Mouse (Mus musculus): ENCODE data around the gene Fam102a.

Gene Fam102a

DNA sequence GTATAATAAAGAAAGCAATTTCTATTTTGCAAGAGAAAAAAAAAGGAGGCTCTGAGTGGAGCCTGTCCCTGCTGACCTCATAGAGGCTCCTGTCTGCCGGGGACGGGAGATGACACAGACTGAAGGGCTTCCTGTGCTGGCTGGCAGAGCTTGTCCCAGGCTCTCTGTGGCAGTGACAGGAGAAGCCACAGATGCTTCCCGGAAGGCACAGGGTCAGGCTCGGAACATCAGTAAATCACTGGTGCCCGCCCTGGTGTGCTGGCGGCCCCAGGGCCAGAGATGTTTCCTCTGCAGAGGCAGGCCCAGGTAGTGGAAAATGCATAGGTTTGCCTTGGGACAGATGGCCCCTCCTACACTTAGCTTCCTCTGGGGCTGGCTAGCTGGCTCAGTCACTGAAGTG, 20.8 kb upstream of the Fam102a start:
- DNase-seq (ENCODE audit: low spot score), result no peak

GRCm38 (mm10) chr2:32517233-32517867, 17.8 kb upstream of the Fam102a start:
- DNase-seq (ENCODE audit: low spot score), result no peak

DNA sequence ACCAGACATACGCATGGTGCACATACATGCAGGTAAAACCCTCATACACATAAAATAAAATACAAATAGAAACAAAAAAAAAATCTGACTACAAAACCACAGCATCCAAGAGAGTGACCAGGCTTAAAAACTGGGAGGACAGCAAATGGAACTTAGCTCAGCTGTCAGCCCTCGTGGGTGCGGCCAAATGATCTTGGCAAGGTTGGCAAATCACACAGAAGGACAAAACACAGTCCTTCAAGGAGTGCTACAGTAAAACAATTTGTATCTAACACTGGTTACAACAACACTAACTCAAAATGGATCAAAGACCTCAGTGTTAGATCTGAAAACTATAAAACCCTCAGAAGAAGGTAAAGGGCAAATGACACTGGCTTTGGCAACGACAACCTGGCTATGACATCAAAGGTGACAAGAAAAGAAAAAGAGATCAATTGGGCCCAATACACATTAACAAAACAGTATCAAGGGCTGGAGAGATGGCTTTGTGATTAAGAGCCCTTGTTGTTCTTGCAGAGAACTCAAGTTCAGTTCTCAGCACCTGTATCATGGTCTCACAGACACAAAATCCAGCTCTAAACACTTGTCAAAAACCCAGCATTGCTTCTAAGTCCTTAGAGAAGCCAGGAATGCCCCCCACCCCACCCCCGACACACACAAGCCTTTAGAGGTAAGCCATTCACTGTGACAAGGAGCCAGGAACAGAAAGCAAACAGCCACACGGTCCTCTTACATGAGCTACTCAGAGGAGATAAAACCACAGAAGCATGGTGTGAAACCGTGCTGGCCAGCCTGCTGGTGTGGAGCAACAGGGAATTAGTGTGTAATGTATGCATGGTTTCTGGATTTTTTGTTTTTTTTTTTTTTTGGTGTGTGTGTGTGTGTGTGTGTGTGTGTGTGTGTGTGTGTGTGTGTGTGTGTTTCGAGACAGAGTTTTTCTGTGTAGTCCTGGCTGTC, 14.8 kb upstream of the Fam102a start:
- no peak for DNase-seq (ENCODE audit: low spot score)

DNA sequence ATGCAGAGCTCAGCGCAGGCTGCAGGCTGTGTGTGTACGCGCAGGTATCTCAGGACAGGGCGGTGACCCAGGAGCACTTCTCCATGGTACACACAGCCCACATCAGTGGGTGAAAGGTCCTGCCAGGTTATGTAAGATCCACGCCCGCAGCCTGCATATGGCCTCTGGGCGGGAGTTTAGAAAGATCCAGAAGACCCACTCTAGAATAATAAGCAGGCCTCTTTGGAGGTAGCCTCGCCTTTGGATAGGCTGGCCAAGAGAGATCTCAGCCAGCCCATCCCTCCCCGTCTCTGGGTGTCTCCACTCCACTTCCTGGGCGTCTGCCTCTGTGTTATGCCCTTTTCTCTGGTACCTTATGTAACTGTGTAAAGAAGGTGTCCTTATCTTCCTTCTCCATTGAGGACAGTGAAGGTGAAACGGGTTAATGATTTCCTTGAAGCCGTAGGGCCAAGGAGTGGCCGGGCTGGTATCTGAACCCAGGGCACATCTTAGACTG, 10.5 kb upstream of the Fam102a start:
- DNase-seq (ENCODE audit: low spot score), result no peak

DNA sequence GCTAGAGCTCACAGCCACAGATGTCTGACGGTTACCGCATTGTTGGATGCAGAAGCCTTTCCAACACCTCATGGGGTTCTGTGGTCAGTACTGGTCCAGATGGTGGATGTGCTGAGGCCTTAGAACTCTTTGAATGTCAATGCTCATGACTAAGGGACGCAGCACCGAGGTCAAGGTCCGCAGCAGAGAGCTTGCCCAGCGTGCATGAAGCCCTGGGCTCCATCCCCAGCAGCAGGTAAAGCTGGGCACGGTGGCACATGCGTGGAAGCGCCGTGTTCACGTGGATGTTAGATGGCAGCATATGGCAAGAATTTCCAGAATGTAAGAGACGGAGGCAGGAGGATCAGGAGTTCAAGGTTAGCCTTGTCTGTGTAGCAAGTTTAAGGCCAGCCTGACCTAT, 9.3 kb upstream of the Fam102a start:
- DNase-seq (ENCODE audit: low spot score), result no peak

DNA sequence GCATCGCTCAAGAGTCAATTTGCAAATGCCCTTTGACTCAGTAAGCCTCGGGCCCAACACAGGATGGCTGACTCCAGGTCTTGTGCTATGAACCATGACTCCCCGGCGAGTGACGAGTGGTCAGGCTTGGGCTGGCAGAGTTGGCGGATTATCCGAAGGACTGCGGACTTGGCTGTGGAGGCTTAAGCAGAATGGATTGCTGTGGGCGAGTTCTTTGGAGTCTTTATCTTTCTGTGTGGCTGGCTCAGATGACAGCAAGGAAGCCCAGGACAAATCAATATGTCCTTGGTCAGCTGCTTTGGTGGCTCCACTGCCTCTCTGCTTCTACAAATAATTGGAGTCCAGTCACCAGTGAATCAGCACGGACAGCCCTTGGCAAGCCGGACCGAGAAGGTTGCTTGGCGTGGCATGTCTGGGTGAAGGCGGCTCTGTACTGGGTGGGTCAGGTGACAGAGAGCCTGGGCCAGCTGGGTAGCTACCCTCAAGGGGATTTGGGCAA, 7.6 kb upstream of the Fam102a start:
- DNase-seq (ENCODE audit: low spot score), result no peak

DNA sequence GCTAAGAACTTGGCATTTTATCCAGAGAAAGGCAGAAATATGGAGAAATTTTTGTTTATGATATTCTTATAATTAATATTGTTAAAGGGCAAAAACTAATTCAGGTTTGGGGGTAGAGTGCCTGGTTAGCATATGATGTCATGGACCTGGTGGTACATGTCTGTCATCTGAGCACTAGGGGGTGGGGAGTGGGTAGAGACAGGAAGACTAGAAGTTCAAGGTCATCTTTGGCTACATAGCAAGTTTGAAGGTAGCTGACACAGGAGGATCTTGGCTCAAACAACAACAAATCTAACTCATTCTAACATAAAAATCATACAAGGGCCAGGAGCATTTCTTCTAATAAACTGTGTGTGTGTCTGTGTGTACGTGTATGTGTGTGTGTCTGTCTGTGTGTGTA, 6.8 kb upstream of the Fam102a start:
- no peak for DNase-seq (ENCODE audit: low spot score)

DNA sequence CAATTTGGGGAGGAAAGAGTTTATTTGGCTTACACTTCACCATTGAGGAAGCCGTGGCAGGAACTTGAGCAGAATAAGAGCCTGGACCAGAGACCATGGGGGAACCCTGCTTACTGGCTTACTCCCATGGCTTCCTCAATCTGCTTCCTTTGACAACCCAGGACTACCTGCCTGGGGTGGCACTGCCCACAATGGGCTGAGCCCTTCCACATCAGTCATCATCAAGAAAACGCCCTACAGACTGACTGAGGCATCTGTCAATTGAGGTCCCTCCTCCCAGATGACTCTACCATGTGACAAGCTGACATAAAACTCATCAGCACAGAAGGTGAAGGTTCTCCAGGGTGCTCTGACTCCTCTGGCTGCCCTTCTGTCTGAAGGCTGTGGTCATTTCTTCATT, 4.7 kb upstream of the Fam102a start:
- no peak for DNase-seq (ENCODE audit: low spot score)

GRCm38 (mm10) chr2:32533163-32533562, 2.0 kb upstream of the Fam102a start:
- DNase-seq (ENCODE audit: low spot score), result no peak

- peak; percentile 24 for DNase-seq (ENCODE audit: low spot score)
Observed at GRCm38 (mm10) chr2:32534061-32534732, 935 bp upstream of the Fam102a start.

GRCm38 (mm10) chr2:32535501-32535991, 414 bp downstream of the Fam102a start:
- DNase-seq (ENCODE audit: low spot score), result peak; percentile 68

DNA sequence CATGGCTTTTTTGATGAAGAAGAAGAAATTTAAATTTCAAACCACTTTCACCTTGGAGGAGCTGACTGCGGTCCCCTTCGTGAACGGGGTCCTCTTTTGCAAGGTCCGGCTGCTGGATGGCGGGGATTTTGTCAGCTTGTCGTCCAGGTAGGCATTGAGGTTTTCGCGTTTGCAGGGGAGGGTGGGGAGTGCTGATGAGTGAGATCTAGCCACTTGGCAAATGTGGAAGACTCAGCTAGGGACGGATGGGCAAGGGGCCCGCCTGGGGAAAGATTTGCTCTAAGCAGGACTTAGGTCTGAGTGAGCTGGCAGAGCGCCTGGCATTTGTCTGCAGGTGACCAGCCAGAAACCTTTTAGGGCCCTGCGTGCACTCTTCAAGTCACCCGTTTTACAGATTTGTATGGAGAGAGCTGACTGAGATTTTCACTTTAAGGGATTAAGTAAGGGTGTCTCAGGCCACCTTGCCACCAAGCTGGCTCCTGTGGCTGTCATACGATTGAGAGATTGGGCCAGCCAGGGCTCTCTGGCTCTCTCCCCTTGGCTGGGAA, 1.0 kb downstream of the Fam102a start:
- DNase-seq (ENCODE audit: low spot score), result peak; percentile 32

GRCm38 (mm10) chr2:32536634-32537359, 1.7 kb downstream of the Fam102a start:
- peak; percentile 44 for DNase-seq (ENCODE audit: low spot score)

DNA sequence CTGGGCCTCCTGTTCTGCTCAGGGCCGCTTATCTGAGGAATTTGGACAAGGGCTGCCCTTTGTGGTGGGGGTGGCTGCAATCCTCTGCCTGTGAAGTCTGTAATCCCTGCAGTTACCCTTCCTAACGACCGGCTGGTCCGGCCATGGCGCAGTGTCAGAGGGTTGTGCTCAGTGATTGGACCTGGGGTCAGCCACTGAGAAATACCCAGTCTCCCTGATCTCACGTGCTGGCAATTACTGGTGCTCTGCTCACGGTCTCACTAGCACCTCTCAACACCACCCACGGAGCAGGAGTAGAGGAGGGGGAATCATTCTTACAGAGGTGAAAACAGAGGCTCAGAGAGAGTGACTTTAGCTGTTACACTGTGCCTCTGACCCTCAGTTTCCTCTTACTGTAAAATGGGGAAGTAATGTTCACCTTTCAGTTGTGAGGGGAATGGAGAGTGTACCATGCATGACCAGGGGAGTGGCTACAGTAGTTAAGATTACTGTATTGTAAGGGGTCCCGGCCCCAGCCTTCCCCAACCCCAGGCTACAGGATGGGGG, 2.3 kb downstream of the Fam102a start:
- peak; percentile 23 for DNase-seq (ENCODE audit: low spot score)

GRCm38 (mm10) chr2:32537941-32538340, 2.8 kb downstream of the Fam102a start:
- no peak for DNase-seq (ENCODE audit: low spot score)

GRCm38 (mm10) chr2:32538461-32538860, 3.3 kb downstream of the Fam102a start:
- DNase-seq (ENCODE audit: low spot score), result no peak

GRCm38 (mm10) chr2:32539452-32539981, 4.4 kb downstream of the Fam102a start:
- no peak for DNase-seq (ENCODE audit: low spot score)

- DNase-seq (ENCODE audit: low spot score), result no peak
Observed at GRCm38 (mm10) chr2:32541333-32541908, 6.3 kb downstream of the Fam102a start.

DNA sequence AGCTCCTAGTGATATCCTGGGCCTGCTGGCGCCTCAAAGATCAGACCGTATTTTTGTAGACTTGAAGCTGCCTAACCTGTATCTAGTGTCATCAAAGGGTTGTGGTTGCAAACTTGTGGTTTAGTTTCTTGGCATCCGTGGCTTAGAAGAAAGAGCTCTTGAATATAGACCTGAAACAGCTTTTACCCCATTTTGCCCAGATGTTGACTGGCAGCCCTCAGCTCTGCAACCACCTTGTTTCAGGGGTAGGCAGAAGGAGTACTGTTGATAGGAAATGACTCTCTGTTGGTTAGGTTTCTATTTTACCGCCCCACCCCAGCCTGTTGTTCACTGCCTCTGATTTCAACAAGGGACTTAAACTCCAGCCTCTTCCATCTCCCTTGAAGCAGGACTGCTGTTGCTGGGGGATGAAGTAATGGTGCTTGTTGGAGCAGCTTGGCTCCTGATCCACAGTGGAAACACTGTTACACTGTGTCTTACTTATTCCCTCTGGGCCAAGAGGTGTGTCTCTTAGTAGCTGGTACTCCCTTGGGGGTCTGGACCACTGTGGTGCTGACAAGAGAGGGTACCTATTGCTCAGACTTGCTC, 6.9 kb downstream of the Fam102a start:
- DNase-seq (ENCODE audit: low spot score), result no peak

DNA sequence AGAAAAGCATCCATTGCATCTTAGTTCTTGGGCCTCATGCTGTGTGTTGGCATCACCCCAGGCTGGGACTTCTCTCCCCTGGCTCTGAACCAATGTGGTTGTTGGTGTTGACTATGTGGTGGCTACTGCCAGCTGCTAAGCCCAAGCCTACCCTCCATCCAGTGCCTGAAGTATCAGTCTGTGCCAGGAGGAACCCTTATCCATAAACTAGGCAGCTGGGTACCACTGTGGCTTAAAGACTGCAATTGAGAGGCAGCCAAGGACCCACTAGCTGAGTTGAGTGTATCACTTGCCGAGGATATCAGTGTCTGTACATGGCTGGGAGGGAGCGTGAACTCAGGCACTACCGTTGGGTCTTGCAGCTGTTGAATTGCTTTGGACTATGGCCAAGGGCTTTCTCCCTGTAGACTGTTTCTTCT, 7.9 kb downstream of the Fam102a start:
- no peak for DNase-seq (ENCODE audit: low spot score)

All from ovary, postnatal 36 days (tissue).